In genomic region chr6:5381918-5382582, GRCm38 (mm10) we compare ENCODE assay signal across 9 mouse cellular contexts. TPM values are rescaled to one million over a fixed set of nuclear protein-coding genes. Genes with fewer than 3 reads are reported as not detected.
A peak's percentile ranks its signal among the peaks of the same experiment; 100 is the strongest.
DNase-seq lines count a peak whose midpoint lies in the region; ATAC-seq and TF ChIP-seq lines count a peak whose summit lies in the region.
"Had no signal": no experiment of that assay in that cellular context is flagged by ENCODE, and none has a peak within 500 bp of the region (broad histone marks: within the 10 kb centered on the region; RNA-seq: fewer than 3 reads in every experiment).

No protein-coding gene starts in this region.

- no peak for DNase-seq in stomach, postnatal 0 days (ENCODE audit: low spot score)
- DNase-seq in midbrain, embryonic 10.5 days (ENCODE audit: low spot score) = no peak
- no peak for DNase-seq in right cerebral cortex, adult 2 months (ENCODE audit: low spot score in 2 of 2)
- no peak for DNase-seq in thymus, postnatal 36 days
- no peak for DNase-seq in right cerebral cortex, postnatal 25 days

- no peaks in the 10 kb centered on the region for H3K36me3 ChIP-seq in stomach, embryonic 14.5 days (ENCODE audit: control insufficient read depth, insufficient read depth, low read length)
- no peaks in the 10 kb centered on the region for H3K36me3 ChIP-seq in stomach, postnatal 0 days (ENCODE audit: control insufficient read depth, insufficient read depth, low read length)
- no peaks in the 10 kb centered on the region for H3K36me3 ChIP-seq in hindbrain, embryonic 12.5 days
- no peaks in the 10 kb centered on the region for H3K36me3 ChIP-seq in midbrain, embryonic 10.5 days
- no peaks in the 10 kb centered on the region for H3K36me3 ChIP-seq in stomach, embryonic 16.5 days (ENCODE audit: control insufficient read depth, insufficient read depth, low read length)

- H3K9ac ChIP-seq in stomach, embryonic 14.5 days (replicated peaks; ENCODE audit: low read depth, low read length) = no peak overlapping the region
- H3K9ac ChIP-seq in stomach, postnatal 0 days (ENCODE audit: low read length) = no peak overlapping the region
- no peak overlapping the region for H3K9ac ChIP-seq in hindbrain, embryonic 12.5 days
- H3K9ac ChIP-seq in stomach, embryonic 16.5 days (ENCODE audit: low read length) = no peak overlapping the region

- H3K4me1 ChIP-seq in stomach, embryonic 14.5 days (ENCODE audit: control insufficient read depth, insufficient read depth, low read length) = peaks cover 23% of the 10 kb centered on the region
- peaks cover 4% of the 10 kb centered on the region; the same call in 1 of the 2 replicates for H3K4me1 ChIP-seq in stomach, postnatal 0 days (replicated peaks; ENCODE audit: control insufficient read depth, insufficient read depth)
- H3K4me1 ChIP-seq in hindbrain, embryonic 12.5 days = peaks cover 44% of the 10 kb centered on the region
- H3K4me1 ChIP-seq in midbrain, embryonic 10.5 days = peaks cover 65% of the 10 kb centered on the region
- peaks cover 23% of the 10 kb centered on the region for H3K4me1 ChIP-seq in stomach, embryonic 16.5 days (ENCODE audit: control insufficient read depth, insufficient read depth, low read length)

- H3K27me3 ChIP-seq in stomach, embryonic 14.5 days (ENCODE audit: control insufficient read depth, insufficient read depth, low read length) = no peaks in the 10 kb centered on the region
- H3K27me3 ChIP-seq in stomach, postnatal 0 days (ENCODE audit: control insufficient read depth, insufficient read depth, low read length) = no peaks in the 10 kb centered on the region
- no peaks in the 10 kb centered on the region for H3K27me3 ChIP-seq in hindbrain, embryonic 12.5 days
- H3K27me3 ChIP-seq in midbrain, embryonic 10.5 days (ENCODE audit: low read depth, poor library complexity, severe bottlenecking) = peaks cover 7% of the 10 kb centered on the region; the same call in 1 of the 2 replicates
- H3K27me3 ChIP-seq in stomach, embryonic 16.5 days (ENCODE audit: control insufficient read depth, insufficient read depth, low read length) = no peaks in the 10 kb centered on the region

- 26% methylated on average over 13 of the region's 13 CpGs for whole genome bisulfite sequencing in stomach, embryonic 14.5 days
- 33% methylated on average over 13 of the region's 13 CpGs for WGBS in stomach, postnatal 0 days
- WGBS in hindbrain, embryonic 12.5 days = 40% methylated on average over 13 of the region's 13 CpGs
- 56% methylated on average over 13 of the region's 13 CpGs for WGBS in midbrain, embryonic 10.5 days
- whole genome bisulfite sequencing in stomach, embryonic 16.5 days = 30% methylated on average over 13 of the region's 13 CpGs

- no peaks in the 10 kb centered on the region for H3K9me3 ChIP-seq in stomach, embryonic 14.5 days (ENCODE audit: control insufficient read depth, low read depth, low read length)
- no peaks in the 10 kb centered on the region for H3K9me3 ChIP-seq in stomach, postnatal 0 days (ENCODE audit: control insufficient read depth, low read length)
- H3K9me3 ChIP-seq in hindbrain, embryonic 12.5 days (replicated peaks) = no peaks in the 10 kb centered on the region
- no peaks in the 10 kb centered on the region for H3K9me3 ChIP-seq in midbrain, embryonic 10.5 days (replicated peaks)
- H3K9me3 ChIP-seq in stomach, embryonic 16.5 days (replicated peaks; ENCODE audit: control insufficient read depth, low read length) = no peaks in the 10 kb centered on the region

- peak overlapping the region; percentile 52; the same call in 1 of the 2 replicates for H3K27ac ChIP-seq in stomach, embryonic 14.5 days (ENCODE audit: low read length)
- H3K27ac ChIP-seq in stomach, postnatal 0 days (replicated peaks) = no peak overlapping the region
- peak overlapping the region; percentile 86 for H3K27ac ChIP-seq in hindbrain, embryonic 12.5 days
- H3K27ac ChIP-seq in midbrain, embryonic 10.5 days (replicated peaks) = peak overlapping the region; percentile 85
- peak overlapping the region; percentile 53; the same call in 1 of the 2 replicates for H3K27ac ChIP-seq in stomach, embryonic 16.5 days (ENCODE audit: low read length)
- H3K27ac ChIP-seq: macrophage had no signal

- no peak for TF ChIP-seq CTCF in stomach, postnatal 0 days (IDR thresholded peaks at IDR 0.05; ENCODE audit: low read depth)

- H3K4me3 ChIP-seq in stomach, embryonic 14.5 days (ENCODE audit: low read depth, low read length) = peak overlapping the region; percentile 24; the same call in 1 of the 2 replicates
- no peak overlapping the region for H3K4me3 ChIP-seq in stomach, postnatal 0 days (ENCODE audit: low read depth, low read length)
- no peak overlapping the region for H3K4me3 ChIP-seq in hindbrain, embryonic 12.5 days
- no peak overlapping the region for H3K4me3 ChIP-seq in midbrain, embryonic 10.5 days
- H3K4me3 ChIP-seq in stomach, embryonic 16.5 days (replicated peaks; ENCODE audit: low read length) = no peak overlapping the region

- no peak overlapping the region; the same call in 1 of the 2 replicates for H3K4me2 ChIP-seq in stomach, embryonic 14.5 days (replicated peaks; ENCODE audit: low read depth, low read length)
- H3K4me2 ChIP-seq in stomach, postnatal 0 days (replicated peaks; ENCODE audit: low read depth) = no peak overlapping the region
- H3K4me2 ChIP-seq in hindbrain, embryonic 12.5 days (replicated peaks) = 0 out of 2 replicates have a peak overlapping the region, but pooled peaks have one; percentile 9
- H3K4me2 ChIP-seq in stomach, embryonic 16.5 days (ENCODE audit: low read depth, low read length) = peak overlapping the region; percentile 58; the same call in 1 of the 2 replicates

- TF ChIP-seq EP300 in stomach, postnatal 0 days (optimal IDR thresholded peaks at IDR 0.05) = no peak

- no peak for ATAC-seq in stomach, embryonic 14.5 days (ENCODE audit: insufficient number of reproducible peaks, insufficient read depth, low FRiP score, low read depth)
- no peak for ATAC-seq in stomach, postnatal 0 days (ENCODE audit: low FRiP score, low TSS enrichment)
- ATAC-seq in hindbrain, embryonic 12.5 days (ENCODE audit: low FRiP score) = no peak
- no peak for ATAC-seq in stomach, embryonic 16.5 days (ENCODE audit: insufficient read depth, low FRiP score)

RNA-seq across cellular contexts. Expression of gene Asb4, which starts 1.1 kb away (rescaled TPM):
- polyA plus RNA-seq in stomach, embryonic 14.5 days (2014; fragmentation: Nextera tagmentation; extraction: Ambion mirVana) = 12.4 and 15.8 TPM in 2 replicates
- polyA plus RNA-seq in stomach, postnatal 0 days (2015; fragmentation: Nextera tagmentation; extraction: Ambion mirVana) = 1.1 and 1.5 TPM in 2 replicates
- polyA plus RNA-seq in hindbrain, embryonic 12.5 days (2016; fragmentation: Nextera tagmentation; extraction: Ambion mirVana) = 18.7 and 28.8 TPM in 2 replicates
- 25.3 and 25.7 TPM in 2 replicates for polyA plus RNA-seq in midbrain, embryonic 10.5 days (2016; fragmentation: Nextera tagmentation; extraction: Ambion mirVana)
- 8.8 and 11.6 TPM in 2 replicates for polyA plus RNA-seq in stomach, embryonic 16.5 days (2015; fragmentation: Nextera tagmentation; extraction: Ambion mirVana)

Comparison
In these comparisons a context has a peak if more than half of its experiments do, and no peak if none do; other contexts are left out.
1. H3K4me2 ChIP-seq: peak in hindbrain, embryonic 12.5 days (single experiment) and stomach, embryonic 16.5 days (single experiment); none in stomach, embryonic 14.5 days (single experiment) and stomach, postnatal 0 days (single experiment).